Mouse (Mus musculus) cerebellum, postnatal 36 days (tissue): ENCODE measurements around the gene Ppp1r12a.

Source experiments
- DNase-seq, 2 experiments: peaks; one replicate each; pipeline ENCODE4 v3.0.0; 2021 to 2022; ENCODE audit warnings: mixed read lengths in 2 of 2

The Ppp1r12a gene

DNA sequence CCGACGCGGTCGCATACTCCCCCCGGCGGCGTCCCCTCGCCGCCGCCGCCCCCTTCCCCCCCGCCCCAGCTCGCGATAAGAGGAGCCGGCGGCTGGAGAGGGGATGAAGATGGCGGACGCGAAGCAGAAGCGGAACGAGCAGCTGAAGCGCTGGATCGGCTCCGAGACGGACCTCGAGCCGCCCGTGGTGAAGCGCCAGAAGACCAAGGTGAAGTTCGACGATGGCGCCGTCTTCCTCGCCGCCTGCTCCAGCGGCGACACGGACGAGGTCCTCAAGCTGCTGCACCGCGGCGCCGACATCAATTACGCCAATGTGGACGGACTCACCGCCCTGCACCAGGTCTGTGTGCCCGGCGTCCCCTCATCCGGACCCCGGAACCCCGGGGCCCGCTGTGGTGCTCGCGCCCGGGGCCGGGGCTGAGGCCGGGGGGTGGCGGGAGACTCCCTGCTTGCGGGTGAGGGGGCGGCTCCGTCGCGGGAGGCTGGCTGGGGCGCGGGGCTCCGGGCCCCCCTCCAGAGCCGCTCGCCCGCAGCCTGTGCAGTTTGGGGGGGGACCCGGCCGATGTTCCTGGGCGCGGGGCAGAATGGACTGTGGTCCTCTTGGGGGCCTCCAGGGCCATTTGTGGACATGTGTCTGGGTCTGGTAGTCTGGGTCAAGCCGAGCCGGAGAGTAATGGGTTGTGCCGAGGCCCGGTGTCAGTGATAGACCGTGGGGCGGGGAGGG lies 466 bp downstream of the Ppp1r12a start:
- DNase-seq, result peak; percentile 61 to 66

DNA sequence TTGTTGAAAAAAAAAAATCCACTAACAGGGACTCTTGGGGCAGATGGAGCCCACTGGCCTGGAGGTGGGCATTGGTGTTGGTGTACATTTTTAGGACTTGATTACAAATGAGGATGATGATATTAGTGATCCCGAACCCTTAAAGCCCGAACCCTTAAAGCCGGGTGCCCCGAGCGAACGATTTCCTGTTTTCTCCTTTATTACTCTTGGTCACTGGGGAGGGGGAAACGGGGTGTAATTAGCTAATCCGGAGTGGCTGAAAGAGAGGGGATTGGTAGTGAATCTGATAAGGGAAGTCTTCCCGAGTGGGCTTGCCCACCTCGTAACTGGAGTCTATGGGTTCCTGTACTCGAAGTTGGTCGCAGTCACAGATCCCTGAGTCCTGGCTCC lies 1.0 kb downstream of the Ppp1r12a start:
- no peak for DNase-seq

- DNase-seq, result no peak
Measured at GRCm38 (mm10) chr10:108163451-108163850, 1.5 kb downstream of the Ppp1r12a start.

GRCm38 (mm10) chr10:108167823-108168222 lies 5.8 kb downstream of the Ppp1r12a start:
- DNase-seq, result no peak

DNA sequence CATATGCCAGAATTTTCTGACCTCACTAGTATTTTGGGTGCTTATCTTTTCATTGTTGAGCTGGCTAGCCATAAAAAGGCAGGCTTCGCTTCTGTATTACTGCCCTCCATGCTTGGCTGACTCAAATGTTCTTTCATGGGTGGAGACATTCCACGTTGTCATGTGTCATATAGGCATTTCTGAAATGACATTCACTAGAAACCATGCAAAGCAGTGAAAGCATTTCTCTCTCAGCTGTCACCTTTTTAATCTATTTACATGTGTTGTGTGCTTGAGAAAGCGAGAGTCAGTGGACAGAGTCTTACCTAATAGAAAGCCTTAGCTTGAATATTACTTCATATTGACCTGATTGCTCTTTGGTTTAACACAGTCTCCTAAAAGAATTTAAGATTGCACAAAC lies 8.8 kb downstream of the Ppp1r12a start:
- DNase-seq, result no peak

GRCm38 (mm10) chr10:108171637-108172036 lies 9.6 kb downstream of the Ppp1r12a start:
- no peak for DNase-seq

- no peak for DNase-seq
Measured at GRCm38 (mm10) chr10:108172817-108173563, 11.0 kb downstream of the Ppp1r12a start.

DNA sequence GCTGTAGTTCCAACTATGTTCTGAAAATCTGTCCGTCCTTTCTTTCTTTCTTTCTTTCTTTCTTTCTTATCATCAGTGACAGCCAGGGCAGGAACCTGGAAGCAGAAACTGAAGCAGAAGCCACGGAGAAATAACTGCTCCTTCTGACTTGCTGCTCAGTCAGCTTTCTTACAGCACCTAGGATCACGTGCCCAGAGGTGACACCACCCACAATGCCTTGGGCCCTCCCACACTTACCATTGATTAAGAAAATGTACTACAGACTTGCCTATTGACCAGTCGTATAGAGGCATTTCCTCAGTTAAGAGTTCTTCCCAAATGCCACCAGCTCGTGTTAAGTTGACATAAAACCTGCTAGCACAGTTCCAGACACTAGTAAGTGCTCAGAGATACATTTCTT lies 12.1 kb downstream of the Ppp1r12a start:
- no peak for DNase-seq

- no peak for DNase-seq
Measured at GRCm38 (mm10) chr10:108175885-108176284, 13.9 kb downstream of the Ppp1r12a start.

- no peak for DNase-seq
Measured at GRCm38 (mm10) chr10:108178285-108178848, 16.4 kb downstream of the Ppp1r12a start.

DNA sequence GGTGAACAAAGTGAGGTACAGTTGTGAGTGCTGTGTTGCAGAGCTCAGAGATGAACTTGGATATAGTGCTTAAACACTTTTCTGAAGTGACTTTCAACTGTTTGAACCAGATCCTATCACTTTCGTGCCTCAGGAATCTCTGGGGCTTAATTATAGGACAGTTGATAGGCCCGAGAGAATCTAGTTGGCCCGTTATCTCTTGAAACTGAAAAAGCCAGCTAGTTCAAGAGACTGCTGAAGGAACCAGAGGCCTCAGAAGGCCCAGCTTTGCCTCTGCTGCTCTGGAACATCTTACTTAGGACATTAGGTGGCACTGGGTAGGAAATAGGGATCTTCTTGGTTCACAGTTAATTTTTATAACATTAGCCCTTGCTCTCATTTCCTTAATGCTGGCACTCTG lies 17.4 kb downstream of the Ppp1r12a start:
- no peak for DNase-seq

- no peak for DNase-seq
Measured at GRCm38 (mm10) chr10:108180313-108180712, 18.3 kb downstream of the Ppp1r12a start.

DNA sequence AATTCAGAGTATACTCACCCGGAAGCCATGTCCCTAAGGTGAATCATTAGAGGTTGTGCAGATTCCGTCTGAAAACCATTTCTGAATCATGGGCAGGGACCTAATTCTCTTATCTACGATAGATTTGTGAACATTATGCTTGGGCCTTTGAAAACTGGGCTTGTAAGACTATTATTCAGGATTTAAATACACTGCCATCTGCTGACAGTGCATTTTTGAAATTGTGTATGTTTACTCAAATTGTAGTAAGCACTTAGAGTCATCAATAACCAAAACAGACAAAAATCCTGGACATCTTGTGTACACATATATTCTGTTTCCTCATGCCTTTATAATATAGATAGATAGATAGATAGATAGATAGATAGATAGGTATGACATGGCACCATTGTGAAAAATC lies 19.9 kb downstream of the Ppp1r12a start:
- no peak for DNase-seq

GRCm38 (mm10) chr10:108182386-108182785 lies 20.4 kb downstream of the Ppp1r12a start:
- DNase-seq, result no peak

DNA sequence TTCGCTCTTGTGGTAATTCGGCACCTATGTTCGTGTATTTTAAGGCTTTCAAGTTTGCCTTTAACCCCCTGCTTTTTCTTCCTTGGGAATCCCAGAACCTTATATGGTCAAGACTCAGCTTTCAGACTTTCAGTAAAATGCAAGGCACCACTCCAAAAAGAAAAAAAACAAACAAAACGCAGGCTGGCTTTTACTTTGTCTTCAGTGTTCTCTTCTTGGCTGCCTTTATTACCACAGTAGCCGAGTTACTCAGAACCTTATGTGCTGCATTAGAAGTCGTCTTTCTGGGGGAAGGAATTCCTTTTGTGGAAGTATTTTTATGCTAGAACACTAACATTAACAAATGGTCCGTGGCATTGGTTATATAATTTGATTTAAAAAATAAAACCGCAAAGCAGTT lies 22.8 kb downstream of the Ppp1r12a start:
- DNase-seq, result no peak

GRCm38 (mm10) chr10:108185265-108185664 lies 23.3 kb downstream of the Ppp1r12a start:
- no peak for DNase-seq

GRCm38 (mm10) chr10:108189303-108189702 lies 27.3 kb downstream of the Ppp1r12a start:
- no peak for DNase-seq

DNA sequence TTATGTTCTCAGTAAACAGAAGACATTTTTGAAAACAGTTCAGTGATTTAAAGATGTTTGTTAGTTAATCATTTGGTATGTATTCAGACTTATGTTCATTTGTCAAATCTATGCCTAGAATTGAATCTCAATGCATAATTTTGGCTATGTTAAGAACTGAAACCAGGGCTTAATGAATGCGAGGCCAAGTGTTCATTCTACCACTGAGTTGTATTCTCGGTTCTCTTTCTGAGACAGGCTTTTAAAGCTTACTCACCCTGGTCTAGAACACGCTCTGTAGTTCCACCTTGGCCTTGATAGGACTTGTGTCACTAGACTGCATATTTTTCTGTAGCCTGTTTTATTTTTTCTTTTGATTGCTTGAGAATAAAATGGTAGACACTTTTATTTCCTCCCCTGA lies 28.0 kb downstream of the Ppp1r12a start:
- no peak for DNase-seq

- no peak for DNase-seq
Measured at GRCm38 (mm10) chr10:108190626-108191025, 28.6 kb downstream of the Ppp1r12a start.

GRCm38 (mm10) chr10:108191381-108191787 lies 29.4 kb downstream of the Ppp1r12a start:
- DNase-seq, result no peak

DNA sequence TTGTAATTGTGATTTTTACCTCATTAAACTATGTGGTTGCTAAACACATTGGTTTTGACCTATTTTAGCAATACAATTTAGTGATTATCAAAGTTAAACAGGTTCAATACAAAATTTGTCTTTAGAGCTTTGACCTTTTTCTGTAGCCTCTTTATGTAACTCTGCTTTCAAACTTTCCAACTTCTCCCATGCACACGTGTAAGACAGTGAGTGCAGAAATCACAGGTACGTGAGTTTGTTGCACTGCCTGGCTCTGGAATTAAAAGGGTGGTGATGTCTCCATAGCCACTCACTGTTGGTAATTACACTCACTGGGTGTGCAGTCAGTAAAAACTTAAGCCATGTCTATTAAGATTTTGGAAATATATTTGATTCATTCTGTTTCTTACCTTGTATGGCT lies 30.3 kb downstream of the Ppp1r12a start:
- no peak for DNase-seq

GRCm38 (mm10) chr10:108196124-108196523 lies 34.1 kb downstream of the Ppp1r12a start:
- DNase-seq, result no peak

DNA sequence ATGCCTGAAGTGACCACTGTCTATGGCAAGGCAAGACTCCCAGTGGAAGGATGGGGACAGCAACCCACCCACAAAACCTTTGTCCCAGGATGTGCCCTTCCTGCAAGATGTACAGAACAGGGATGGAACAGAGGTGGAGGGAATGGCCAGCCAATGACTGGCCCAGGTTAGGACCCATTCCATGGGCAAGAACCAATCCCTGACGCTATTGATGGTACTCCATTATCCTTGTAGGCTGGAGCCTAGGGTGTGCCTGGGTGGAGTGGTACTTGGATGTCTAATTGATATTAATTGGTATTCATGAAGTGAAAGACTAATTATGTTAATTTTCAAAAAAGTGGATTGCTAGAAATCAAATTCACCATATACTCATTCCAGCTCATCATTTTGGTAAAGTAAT lies 35.5 kb downstream of the Ppp1r12a start:
- DNase-seq, result no peak

- no peak for DNase-seq
Measured at GRCm38 (mm10) chr10:108198945-108199344, 37.0 kb downstream of the Ppp1r12a start.
